Mouse (Mus musculus): ENCODE data around the gene Wwc2. TPM values are rescaled to one million over a fixed set of nuclear protein-coding genes. Genes with fewer than 3 reads are reported as not detected.

The Wwc2 gene
- total RNA-seq, 1 experiment from 2014 or later, result 2.1 TPM

GRCm38 (mm10) chr8:47883739-47884138, 107.0 kb downstream of the Wwc2 start:
- no peak for ATAC-seq (ENCODE audit: extremely low read depth, insufficient number of reproducible peaks, low FRiP score, poor library complexity, severe bottlenecking)

- ATAC-seq (ENCODE audit: extremely low read depth, insufficient number of reproducible peaks, low FRiP score, poor library complexity, severe bottlenecking), result no peak
These were observed 112.2 kb downstream of the Wwc2 start for GRCm38 (mm10) chr8:47878516-47878915.

GRCm38 (mm10) chr8:47875865-47876264, 114.9 kb downstream of the Wwc2 start:
- ATAC-seq (ENCODE audit: extremely low read depth, insufficient number of reproducible peaks, low FRiP score, poor library complexity, severe bottlenecking), result no peak

GRCm38 (mm10) chr8:47874497-47875178, 116.1 kb downstream of the Wwc2 start:
- no peak for ATAC-seq (ENCODE audit: extremely low read depth, insufficient number of reproducible peaks, low FRiP score, poor library complexity, severe bottlenecking)

- peak; percentile 74 for ATAC-seq (ENCODE audit: extremely low read depth, insufficient number of reproducible peaks, low FRiP score, poor library complexity, severe bottlenecking)
These were observed 118.2 kb downstream of the Wwc2 start for GRCm38 (mm10) chr8:47872361-47873107.

- ATAC-seq (ENCODE audit: extremely low read depth, insufficient number of reproducible peaks, low FRiP score, poor library complexity, severe bottlenecking), result peak; percentile 86
These were observed 123.7 kb downstream of the Wwc2 start for GRCm38 (mm10) chr8:47867067-47867466.

GRCm38 (mm10) chr8:47866568-47866967, 124.2 kb downstream of the Wwc2 start:
- ATAC-seq (ENCODE audit: extremely low read depth, insufficient number of reproducible peaks, low FRiP score, poor library complexity, severe bottlenecking), result no peak

GRCm38 (mm10) chr8:47859259-47859658, 131.5 kb downstream of the Wwc2 start:
- ATAC-seq (ENCODE audit: extremely low read depth, insufficient number of reproducible peaks, low FRiP score, poor library complexity, severe bottlenecking), result no peak

- no peak for ATAC-seq (ENCODE audit: extremely low read depth, insufficient number of reproducible peaks, low FRiP score, poor library complexity, severe bottlenecking)
These were observed 137.4 kb downstream of the Wwc2 start for GRCm38 (mm10) chr8:47853356-47853755.

- ATAC-seq (ENCODE audit: extremely low read depth, insufficient number of reproducible peaks, low FRiP score, poor library complexity, severe bottlenecking), result no peak
These were observed 138.0 kb downstream of the Wwc2 start for GRCm38 (mm10) chr8:47852737-47853136.

- 0 out of 2 replicates have a peak, but pooled peaks have one; percentile 11 for ATAC-seq (ENCODE audit: extremely low read depth, insufficient number of reproducible peaks, low FRiP score, poor library complexity, severe bottlenecking)
These were observed 138.8 kb downstream of the Wwc2 start for GRCm38 (mm10) chr8:47851824-47852502.

- no peak for ATAC-seq (ENCODE audit: extremely low read depth, insufficient number of reproducible peaks, low FRiP score, poor library complexity, severe bottlenecking)
These were observed 140.9 kb downstream of the Wwc2 start for GRCm38 (mm10) chr8:47849842-47850241.

- no peak for ATAC-seq (ENCODE audit: extremely low read depth, insufficient number of reproducible peaks, low FRiP score, poor library complexity, severe bottlenecking)
These were observed 142.8 kb downstream of the Wwc2 start for GRCm38 (mm10) chr8:47847931-47848330.

GRCm38 (mm10) chr8:47847161-47847560, 143.6 kb downstream of the Wwc2 start:
- no peak for ATAC-seq (ENCODE audit: extremely low read depth, insufficient number of reproducible peaks, low FRiP score, poor library complexity, severe bottlenecking)

GRCm38 (mm10) chr8:47845956-47846355, 144.8 kb downstream of the Wwc2 start:
- no peak for ATAC-seq (ENCODE audit: extremely low read depth, insufficient number of reproducible peaks, low FRiP score, poor library complexity, severe bottlenecking)

GRCm38 (mm10) chr8:47843651-47844050, 147.1 kb downstream of the Wwc2 start:
- no peak for ATAC-seq (ENCODE audit: extremely low read depth, insufficient number of reproducible peaks, low FRiP score, poor library complexity, severe bottlenecking)

GRCm38 (mm10) chr8:47843063-47843462, 147.7 kb downstream of the Wwc2 start:
- no peak for ATAC-seq (ENCODE audit: extremely low read depth, insufficient number of reproducible peaks, low FRiP score, poor library complexity, severe bottlenecking)

GRCm38 (mm10) chr8:47833944-47834343, 156.8 kb downstream of the Wwc2 start:
- no peak for ATAC-seq (ENCODE audit: extremely low read depth, insufficient number of reproducible peaks, low FRiP score, poor library complexity, severe bottlenecking)

- ATAC-seq (ENCODE audit: extremely low read depth, insufficient number of reproducible peaks, low FRiP score, poor library complexity, severe bottlenecking), result no peak
These were observed 158.1 kb downstream of the Wwc2 start for GRCm38 (mm10) chr8:47832616-47833015.

- no peak for ATAC-seq (ENCODE audit: extremely low read depth, insufficient number of reproducible peaks, low FRiP score, poor library complexity, severe bottlenecking)
These were observed 163.8 kb downstream of the Wwc2 start for GRCm38 (mm10) chr8:47826911-47827310.

Measured in neutrophil, adult 5-6 weeks (primary cell).